Mouse (Mus musculus): Measurements from ENCODE around the gene Hpgd.

DNA sequence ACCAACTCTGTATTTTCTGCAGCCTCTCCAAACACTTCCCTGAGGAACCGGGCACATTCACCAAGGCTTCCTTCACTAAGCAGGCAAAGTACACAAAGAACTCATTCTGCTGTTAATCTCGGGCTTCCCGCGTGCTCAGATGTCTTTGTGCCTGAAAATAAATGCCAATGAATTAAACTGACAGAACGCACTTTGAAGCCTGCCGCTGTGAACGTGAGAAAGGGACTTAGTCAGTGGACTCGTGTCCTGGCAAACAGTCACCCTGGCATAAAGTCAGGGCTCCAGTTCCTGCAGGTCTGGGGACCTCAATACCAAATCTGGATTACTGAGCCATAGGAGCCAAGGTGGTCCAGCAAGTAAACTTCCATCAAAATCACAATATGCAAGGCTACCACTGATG lies 905 bp upstream of the Hpgd start:
- TF ChIP-seq CTCF (IDR thresholded peaks at IDR 0.05; ENCODE audit: extremely low read depth, insufficient read depth, low read length) (no peak), POLR2A (IDR thresholded peaks at IDR 0.05; ENCODE audit: extremely low read depth, insufficient read depth, low read length) (no peak)

All from cortical plate, adult 2 months (tissue).